Mouse (Mus musculus) ES-CJ7 (cell line): Measurements from ENCODE around the gene Msh3.

ENCODE experiments used
- DNase-seq: peaks from one replicate; pipeline ENCODE4 v3.0.0; 2011; ENCODE audit warnings: low read depth, low spot score

The Msh3 gene

DNA sequence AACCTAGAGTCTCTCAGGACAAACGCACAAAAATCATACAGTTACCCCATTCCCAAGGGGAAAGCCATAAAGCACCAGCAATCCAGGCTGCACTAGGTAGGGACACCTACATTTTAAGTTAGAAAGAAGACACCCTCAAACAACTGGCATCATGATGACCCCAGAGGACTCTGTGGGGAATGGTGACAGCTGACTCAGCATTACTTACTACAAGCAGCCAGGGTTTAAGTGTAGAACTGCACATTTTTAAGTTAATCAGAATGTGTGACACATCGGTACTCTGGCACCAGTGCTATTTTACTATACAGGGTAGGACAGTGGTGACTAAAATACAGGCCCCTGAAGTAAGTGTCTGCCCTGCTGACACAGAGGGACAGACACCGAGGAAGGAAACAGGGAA lies 24.2 kb downstream of the Msh3 start:
- DNase-seq: no peak

GRCm38 (mm10) chr13:92328000-92328399 lies 26.8 kb downstream of the Msh3 start:
- DNase-seq: no peak

DNA sequence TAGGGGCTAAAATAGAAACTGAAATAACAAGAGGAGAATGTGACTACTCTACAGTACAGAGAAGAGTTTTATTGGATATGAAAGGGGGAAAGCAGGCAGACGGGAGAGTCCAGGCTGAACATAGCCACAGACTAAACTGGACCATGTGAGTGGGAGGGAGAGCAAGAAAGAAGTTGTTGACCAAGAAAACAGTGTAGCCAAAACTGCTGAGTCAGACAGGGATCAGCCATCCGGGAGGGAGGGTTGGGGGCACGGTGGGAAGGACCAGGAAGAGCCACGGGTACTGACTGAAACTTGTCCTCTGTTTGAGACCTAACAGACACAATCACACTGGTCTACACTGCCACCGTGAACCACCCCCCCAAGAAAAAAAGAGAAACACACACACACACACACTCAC lies 28.8 kb downstream of the Msh3 start:
- DNase-seq: no peak

- no peak for DNase-seq
These were observed 34.0 kb downstream of the Msh3 start for GRCm38 (mm10) chr13:92320770-92321169.

- DNase-seq: no peak
These were observed 40.2 kb downstream of the Msh3 start for GRCm38 (mm10) chr13:92314613-92315012.

- DNase-seq: no peak
These were observed 49.1 kb downstream of the Msh3 start, which contains the start of gene Gm20379 for GRCm38 (mm10) chr13:92305680-92306079. Gm20379 (plus strand) TSS chr13:92305980.

DNA sequence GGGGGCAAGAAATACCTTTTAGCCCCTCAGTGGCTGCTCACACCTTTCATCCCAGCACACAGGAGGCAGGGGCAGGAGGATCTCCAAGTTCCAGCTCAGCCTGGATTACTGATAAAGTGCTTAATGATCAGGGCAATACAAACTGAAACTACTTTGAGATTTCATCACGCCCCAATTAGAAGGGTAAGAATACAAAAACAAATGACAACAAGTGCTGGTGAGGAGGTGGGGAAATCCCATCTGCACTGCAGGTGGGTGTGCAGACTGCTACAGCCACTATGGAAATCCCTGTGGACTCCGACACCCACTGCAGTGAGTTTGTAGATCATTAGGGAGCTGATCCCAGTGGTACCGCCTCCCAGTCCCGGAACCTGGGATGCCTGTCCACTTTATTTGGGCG lies 50.5 kb downstream of the Msh3 start:
- DNase-seq: no peak

DNA sequence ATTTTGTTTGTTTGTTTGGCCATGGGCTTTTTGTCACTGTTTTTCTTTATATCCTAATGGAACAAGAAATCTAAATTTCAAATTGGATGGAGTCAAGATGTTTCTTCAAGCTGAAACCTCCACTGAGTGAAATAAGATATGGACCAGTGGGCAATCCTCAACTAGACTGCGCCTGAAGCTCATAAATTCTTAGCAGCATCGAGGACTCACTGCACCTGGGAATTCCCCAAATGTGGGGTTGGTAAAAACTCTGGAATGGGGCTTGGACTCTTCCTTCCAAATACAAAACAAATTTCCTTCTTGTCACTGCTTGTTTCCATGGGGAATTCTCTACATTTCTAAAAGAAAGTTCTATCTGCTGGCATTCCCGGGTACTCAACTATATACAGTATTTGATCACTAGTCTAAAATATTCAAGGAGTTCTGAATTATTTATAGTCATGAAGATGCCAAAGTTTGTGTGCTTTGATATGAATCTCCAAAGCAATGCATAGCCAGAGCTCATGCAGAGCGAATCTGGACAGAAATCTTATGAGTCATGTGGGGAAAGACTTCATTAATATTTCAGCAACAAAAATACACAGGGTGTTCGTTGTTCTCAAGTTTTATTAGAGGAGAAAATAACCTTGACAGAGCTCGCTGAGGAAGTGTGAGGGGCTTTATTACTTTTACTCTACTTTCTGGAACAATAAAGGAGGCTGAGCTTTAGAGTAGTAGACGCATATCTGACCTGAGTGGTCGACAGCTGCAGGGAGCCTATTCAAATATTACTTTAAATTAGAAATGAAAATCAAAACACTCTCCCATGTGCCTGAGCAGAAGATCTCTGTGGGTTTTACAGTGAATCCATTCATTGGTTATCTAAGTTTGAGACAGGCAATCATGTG lies 51.5 kb downstream of the Msh3 start:
- DNase-seq: no peak

- no peak for DNase-seq
These were observed 52.3 kb downstream of the Msh3 start for GRCm38 (mm10) chr13:92302466-92302865.

GRCm38 (mm10) chr13:92301754-92302153 lies 53.0 kb downstream of the Msh3 start:
- DNase-seq: no peak

GRCm38 (mm10) chr13:92299522-92299921 lies 55.3 kb downstream of the Msh3 start:
- no peak for DNase-seq

DNA sequence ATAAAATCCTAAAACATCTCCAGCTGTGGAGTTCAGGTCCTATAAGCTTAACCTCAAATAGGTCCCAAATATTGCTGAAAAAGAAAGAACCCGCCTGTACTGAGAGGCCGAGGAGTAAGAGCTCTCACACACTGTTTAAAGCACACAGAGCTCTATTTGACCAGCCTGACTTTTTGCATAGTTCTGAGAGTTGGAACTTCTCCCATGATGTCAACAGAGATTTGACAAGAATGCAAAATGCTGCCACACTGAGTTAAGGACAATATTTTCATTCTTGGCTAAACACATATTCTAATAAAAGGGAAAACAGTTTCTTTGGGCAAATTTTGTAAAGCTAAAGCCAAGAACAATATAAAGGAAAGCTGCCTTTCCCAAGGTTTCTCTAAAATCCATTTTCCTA lies 57.8 kb downstream of the Msh3 start:
- no peak for DNase-seq

DNA sequence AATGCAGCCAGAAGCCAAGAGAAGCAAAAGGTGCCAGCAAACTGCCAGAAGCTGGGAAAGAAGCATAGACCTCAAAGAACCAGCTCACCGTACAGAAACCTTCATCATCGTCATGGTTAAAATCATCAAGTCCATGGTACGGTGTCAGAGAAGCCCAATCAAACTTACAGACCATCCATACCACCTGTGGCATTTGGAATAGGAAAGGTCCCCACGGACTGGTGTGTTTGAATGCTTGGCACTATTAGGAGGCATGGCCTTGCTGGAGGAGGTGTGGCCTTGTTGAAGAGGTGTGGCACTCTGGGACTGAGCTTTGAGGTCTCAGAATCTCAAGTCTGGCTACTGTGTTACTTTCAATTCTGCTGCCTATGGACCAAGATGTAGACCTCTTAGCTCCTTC lies 58.3 kb downstream of the Msh3 start:
- no peak for DNase-seq

DNA sequence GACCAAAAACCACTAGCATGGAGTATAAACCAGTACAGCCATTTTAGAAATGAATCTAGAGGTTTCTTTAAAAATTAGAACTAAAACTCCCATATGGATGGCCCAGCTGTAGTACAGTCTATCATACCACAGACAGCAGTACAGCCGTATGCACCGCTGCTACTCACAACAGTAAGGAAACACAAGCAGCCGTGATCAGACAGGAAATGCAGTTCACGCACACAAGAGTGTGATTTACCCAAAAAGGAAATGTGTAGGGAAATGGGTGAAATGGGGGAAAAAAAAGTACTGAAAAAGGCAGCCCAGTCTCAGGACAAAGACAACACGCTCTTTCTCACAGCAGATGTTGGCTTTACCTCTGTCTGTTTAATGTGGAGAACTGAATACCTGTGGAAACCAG lies 60.9 kb downstream of the Msh3 start:
- no peak for DNase-seq

- DNase-seq: no peak
These were observed 63.2 kb downstream of the Msh3 start for GRCm38 (mm10) chr13:92291605-92292004.

GRCm38 (mm10) chr13:92277027-92277426 lies 77.8 kb downstream of the Msh3 start:
- no peak for DNase-seq

GRCm38 (mm10) chr13:92275292-92275691 lies 79.5 kb downstream of the Msh3 start:
- DNase-seq: no peak

DNA sequence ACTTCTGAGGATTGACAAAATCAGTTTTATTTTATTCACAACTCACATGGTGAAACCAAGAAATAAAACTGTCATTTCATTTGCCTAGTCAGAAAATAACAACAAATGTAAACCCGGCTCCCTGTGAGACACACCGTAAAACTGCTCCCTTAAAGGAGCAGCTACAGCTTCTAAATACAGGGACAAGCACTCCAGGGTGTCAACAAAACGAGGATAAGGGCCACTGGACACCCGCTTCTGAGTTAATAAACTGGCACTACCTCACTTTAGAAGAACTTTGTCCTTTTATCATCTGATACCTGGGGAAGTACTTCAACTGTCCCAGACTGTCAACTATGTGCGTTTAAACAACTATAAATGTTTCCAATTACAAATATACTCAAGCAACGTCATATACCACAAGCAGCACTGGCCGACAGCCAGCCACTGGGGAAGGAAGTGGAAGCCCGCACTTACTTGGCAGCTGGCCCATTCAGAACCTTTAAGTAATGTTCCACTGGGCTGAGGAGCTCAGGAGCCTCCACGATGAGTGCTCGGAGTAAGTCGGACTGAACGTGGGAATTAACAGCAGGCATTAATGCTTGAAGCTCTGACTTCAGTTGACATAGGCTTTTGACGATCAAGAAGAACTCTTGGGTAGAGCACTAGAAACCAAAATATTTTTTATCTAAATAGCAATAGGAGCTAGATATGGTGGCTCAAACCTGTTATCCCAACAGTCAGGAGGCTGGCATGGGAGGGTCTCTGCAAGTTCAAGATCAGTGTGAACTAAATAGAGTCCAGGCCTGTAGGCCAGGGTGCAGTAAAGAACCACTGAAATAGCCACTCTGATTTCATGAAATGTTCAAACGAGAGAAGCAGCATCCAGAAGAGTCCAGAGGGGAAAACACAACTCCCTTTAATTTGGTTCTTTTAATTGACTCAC lies 80.3 kb downstream of the Msh3 start:
- no peak for DNase-seq

DNA sequence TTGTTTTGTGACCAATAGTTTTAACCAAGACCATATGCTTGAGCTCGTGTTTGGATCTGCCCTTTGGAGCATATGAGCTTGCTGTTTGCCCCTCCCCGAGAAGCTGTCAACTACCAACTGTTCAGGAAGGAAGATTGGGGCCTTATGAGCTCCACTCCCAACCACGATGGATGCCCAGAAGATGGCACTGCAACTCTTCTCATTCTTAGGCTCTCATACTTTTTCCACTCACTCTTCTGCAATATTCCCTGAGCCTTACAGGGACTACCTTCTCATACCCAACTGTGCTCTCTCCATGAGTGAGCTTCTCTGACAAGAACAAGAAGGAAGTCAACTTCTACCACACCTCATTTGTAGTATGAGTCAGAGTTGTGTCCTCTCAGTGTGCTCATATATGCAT lies 87.7 kb downstream of the Msh3 start:
- DNase-seq: no peak

DNA sequence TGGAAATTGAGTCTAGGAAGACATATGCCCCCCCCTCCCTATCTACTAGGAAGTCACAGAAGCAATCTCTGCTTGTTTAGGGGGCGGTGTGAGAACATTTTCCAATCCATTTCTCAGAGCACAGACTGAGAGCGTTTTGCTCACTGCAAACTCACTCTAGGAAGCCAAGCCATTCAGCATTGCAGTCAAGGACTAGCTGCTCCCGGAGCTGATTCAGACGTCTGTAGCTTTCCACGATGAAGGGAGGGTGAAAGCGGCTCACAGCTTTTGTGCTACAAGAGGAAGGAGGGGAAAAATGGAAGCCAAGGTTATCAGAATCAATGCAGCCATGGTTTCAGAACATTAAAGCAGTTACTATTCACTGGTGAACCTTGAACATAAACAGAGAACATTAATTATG lies 91.2 kb downstream of the Msh3 start:
- no peak for DNase-seq

DNA sequence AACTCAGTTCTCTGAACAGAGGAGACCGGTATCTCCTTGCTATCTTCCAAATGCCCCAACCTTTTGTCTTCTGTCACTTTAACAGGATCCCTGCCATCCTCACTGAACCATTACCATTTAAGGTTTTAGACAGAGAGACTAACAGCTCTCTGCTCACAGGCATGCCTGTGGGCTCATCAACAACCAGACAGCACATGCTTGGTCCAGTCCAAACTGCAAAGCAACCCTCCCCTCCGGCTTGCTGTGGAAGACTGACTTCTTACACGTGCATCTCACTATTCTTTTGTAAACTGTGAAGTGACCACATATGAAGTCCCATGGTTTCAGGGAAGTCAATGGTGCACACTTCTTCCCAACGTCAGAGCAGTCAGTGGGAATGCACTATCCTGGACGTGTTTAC lies 93.5 kb downstream of the Msh3 start:
- no peak for DNase-seq

DNA sequence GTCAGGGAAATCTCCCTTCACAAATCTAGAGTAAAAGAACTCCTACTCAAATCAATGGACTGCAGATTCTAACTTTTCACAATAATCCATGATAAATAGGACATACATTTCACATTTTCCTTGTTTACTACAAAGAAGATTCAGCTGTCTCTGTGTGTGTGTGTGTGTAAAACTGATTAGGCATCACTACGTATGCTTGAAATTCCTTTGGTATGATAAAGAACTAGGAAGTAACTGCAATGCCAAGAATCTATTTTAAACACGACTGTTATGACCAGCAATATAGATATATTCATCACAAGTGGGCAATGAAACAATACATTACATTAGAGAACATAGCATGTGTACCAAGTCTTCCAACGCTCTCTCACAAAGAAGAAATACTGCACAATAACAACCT lies 99.3 kb downstream of the Msh3 start:
- no peak for DNase-seq

DNA sequence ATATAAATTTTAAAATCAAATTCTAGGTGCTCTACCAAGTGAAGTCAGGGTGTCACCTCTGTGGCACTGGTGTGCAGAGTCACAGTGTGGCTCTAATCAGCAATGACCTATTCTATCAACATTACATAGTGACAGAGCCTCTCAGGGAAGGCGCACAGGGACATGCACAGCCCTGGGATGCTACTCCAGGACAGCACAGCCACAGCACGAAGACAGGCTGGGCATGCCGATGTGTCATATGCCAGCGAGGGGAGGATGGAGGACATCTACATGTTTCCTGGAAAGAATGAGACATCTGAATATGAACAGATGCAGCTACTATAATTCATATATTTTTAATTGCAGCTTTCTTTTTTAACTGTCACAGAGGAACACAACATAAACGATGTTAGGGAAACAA lies 101.0 kb downstream of the Msh3 start:
- DNase-seq: no peak
